Mouse (Mus musculus) heart, postnatal 0 days (tissue): Measurements from ENCODE around the gene Fgfr2.

ENCODE experiments used
- CTCF ChIP-seq: IDR thresholded peaks from 2 replicates; pipeline ENCODE4 v1.5.1; 2016; ENCODE audit warnings: antibody characterized with exemption, control low read depth, low read depth
- EP300 ChIP-seq: IDR thresholded peaks from 2 replicates; pipeline ENCODE4 v1.6.1; 2016; ENCODE audit warnings: antibody characterized with exemption, low read depth

DNA sequence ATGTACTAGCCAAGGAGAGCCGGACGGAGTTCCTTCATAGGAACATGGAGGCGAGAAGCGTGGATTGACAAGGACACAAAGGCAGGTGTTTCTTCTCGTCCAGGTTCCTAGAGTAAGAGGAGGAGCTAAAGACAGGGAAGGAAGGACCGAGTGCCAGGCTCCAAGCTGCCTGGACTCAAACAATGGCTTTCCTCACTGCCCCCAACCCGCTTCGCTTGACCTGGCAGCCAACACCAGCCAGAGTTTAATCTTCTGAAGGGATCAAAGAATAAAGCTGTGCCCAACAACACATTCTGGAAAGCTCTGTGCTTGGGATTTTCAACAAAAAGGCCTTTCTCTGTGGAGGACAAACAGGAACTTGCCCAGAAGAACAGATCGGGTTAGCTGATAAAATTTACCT, 69.4 kb downstream of the Fgfr2 start:
- TF ChIP-seq CTCF (no peak), EP300 (no peak)
